Mouse (Mus musculus) hindbrain, embryonic 14.5 days (tissue): ENCODE measurements around the gene Pttg1ip. TPM values are rescaled to one million over a fixed set of nuclear protein-coding genes. Genes with fewer than 3 reads are reported as not detected.

ENCODE experiments used
- ATAC-seq: fragments of 200-750 bp; cut with Nextera tagmentation; 2 replicates; pipeline ENCODE4 v1.8.0; 2017; ENCODE audit warnings: moderate number of reproducible peaks, mild to moderate bottlenecking, moderate TSS enrichment, moderate library complexity; ENCODE audit not compliant: low FRiP score
- DNase-seq: peaks from one replicate; pipeline ENCODE4 v3.0.0-alpha.2; 2015; ENCODE audit warnings: low spot score
- H3K27ac ChIP-seq: fragments of 300-500 bp; sonication (generic); 2 replicates; pipeline ENCODE4 v1.5.1; 2014; ENCODE audit warnings: mild to moderate bottlenecking, moderate library complexity
- H3K27me3 ChIP-seq: fragments of 300-500 bp; sonication (generic); 2 replicates; pipeline ENCODE4 v1.6.1; 2014; ENCODE audit warnings: mild to moderate bottlenecking, low read length, mixed read lengths; ENCODE audit not compliant: control insufficient read depth, insufficient read depth
- H3K36me3 ChIP-seq: fragments of 300-500 bp; sonication (generic); replicated peaks from 2 replicates; pipeline ENCODE4 v1.6.1; 2014; ENCODE audit not compliant: control insufficient read depth, insufficient read depth
- H3K4me1 ChIP-seq: fragments of 300-500 bp; sonication (generic); replicated peaks from 2 replicates; pipeline ENCODE4 v1.6.1; 2014; ENCODE audit warnings: antibody characterized with exemption, low read length, mixed read lengths; ENCODE audit not compliant: control insufficient read depth, insufficient read depth
- H3K4me2 ChIP-seq: fragments of 300-500 bp; sonication (generic); replicated peaks from 2 replicates; pipeline ENCODE4 v1.6.1; 2014; ENCODE audit warnings: mild to moderate bottlenecking, moderate library complexity
- H3K4me3 ChIP-seq: fragments of 300-500 bp; sonication (generic); replicated peaks from 2 replicates; pipeline ENCODE4 v1.5.1; 2014; ENCODE audit warnings: mild to moderate bottlenecking, low read length
- H3K9ac ChIP-seq: fragments of 300-500 bp; sonication (generic); 2 replicates; pipeline ENCODE4 v1.6.1; 2014
- H3K9me3 ChIP-seq: fragments of 300-500 bp; sonication (generic); 2 replicates; pipeline ENCODE4 v1.6.1; 2016; ENCODE audit warnings: low read length; ENCODE audit not compliant: control insufficient read depth
- WGBS: fragments of 180-500 bp; shearing (Covaris S2); extraction: QIAGEN DNeasy Blood & Tissue Kit; methylation state at CpG from one replicate; pipeline ENCODE4 v1.1.7; 2014; 5-methylcytosine and 5-hydroxymethylcytosine counted together
- polyA plus RNA-seq: library from polyadenylated mRNA; unstranded; fragments of >200 nt; fragmentation: Nextera tagmentation; extraction: Ambion mirVana; gene quantifications from 2 replicates; pipeline ENCODE4 v1.2.1, GENCODE M21; 2014

Gene Pttg1ip
- polyA plus RNA-seq = 79.9 and 80.2 TPM in 2 replicates

GRCm38 (mm10) chr10:77581408-77582284 lies at the start of gene Pttg1ip:
TSS of gene Pttg1ip (plus strand) at chr10:77581720.
- peak within 1 kb of the TSS; percentile 76 for H3K4me3 ChIP-seq
- H3K4me1 ChIP-seq = peaks cover 18% of the 10 kb centered on the region
- H3K27ac ChIP-seq = peak within 1 kb of the TSS; percentile 82
- DNase-seq (peak; percentile 99), ATAC-seq (peak; percentile 97)
- no peaks in the 10 kb centered on the region for H3K9me3 ChIP-seq
- H3K27me3 ChIP-seq = no peaks in the 10 kb centered on the region
- H3K36me3 ChIP-seq = no peaks in the 10 kb centered on the region
- under 1% methylated on average over 64 of the region's 64 CpGs for WGBS
- peak within 1 kb of the TSS; percentile 90 for H3K4me2 ChIP-seq
- peak within 1 kb of the TSS; percentile 87 for H3K9ac ChIP-seq

GRCm38 (mm10) chr10:77532020-77532413 lies 49.5 kb upstream of the Pttg1ip start:
- no peaks in the 10 kb centered on the region for H3K27me3 ChIP-seq
- H3K4me1 ChIP-seq = no peaks in the 10 kb centered on the region
- H3K9me3 ChIP-seq = no peaks in the 10 kb centered on the region
- WGBS = 88% methylated on average over 1 of the region's 1 CpGs
- no peak for ATAC-seq
- H3K4me3 ChIP-seq = no peak overlapping the region
- no peak for DNase-seq
- no peak overlapping the region for H3K27ac ChIP-seq
- H3K9ac ChIP-seq = no peak overlapping the region
- H3K36me3 ChIP-seq = no peaks in the 10 kb centered on the region
- no peak overlapping the region for H3K4me2 ChIP-seq

DNA sequence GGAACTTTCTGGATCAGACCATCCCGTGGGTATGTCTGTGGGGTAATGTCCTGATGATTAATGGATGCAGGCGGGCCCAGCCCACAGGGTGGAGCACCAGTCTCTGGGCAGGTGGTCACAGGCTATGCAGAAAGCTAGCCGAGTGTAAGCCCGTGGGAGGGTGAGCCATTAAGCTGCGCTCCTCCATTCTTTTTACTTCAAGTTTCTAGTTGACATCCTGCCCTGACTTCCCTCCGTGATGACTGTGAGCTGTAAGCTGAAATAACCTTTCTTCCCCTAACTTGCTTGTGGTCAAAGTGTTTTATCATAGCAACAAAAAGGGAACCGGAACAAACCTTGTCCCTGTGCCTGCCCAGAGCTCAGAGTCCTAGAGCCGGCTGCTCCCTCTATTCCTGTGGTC lies 44.8 kb upstream of the Pttg1ip start:
- H3K27ac ChIP-seq = no peak overlapping the region
- H3K9ac ChIP-seq = no peak overlapping the region
- no peaks in the 10 kb centered on the region for H3K27me3 ChIP-seq
- H3K4me2 ChIP-seq = no peak overlapping the region
- no peaks in the 10 kb centered on the region for H3K4me1 ChIP-seq
- H3K4me3 ChIP-seq = no peak overlapping the region
- H3K9me3 ChIP-seq = no peaks in the 10 kb centered on the region
- WGBS = 61% methylated on average over 8 of the region's 8 CpGs
- ATAC-seq (no peak), DNase-seq (no peak)
- no peaks in the 10 kb centered on the region for H3K36me3 ChIP-seq

DNA sequence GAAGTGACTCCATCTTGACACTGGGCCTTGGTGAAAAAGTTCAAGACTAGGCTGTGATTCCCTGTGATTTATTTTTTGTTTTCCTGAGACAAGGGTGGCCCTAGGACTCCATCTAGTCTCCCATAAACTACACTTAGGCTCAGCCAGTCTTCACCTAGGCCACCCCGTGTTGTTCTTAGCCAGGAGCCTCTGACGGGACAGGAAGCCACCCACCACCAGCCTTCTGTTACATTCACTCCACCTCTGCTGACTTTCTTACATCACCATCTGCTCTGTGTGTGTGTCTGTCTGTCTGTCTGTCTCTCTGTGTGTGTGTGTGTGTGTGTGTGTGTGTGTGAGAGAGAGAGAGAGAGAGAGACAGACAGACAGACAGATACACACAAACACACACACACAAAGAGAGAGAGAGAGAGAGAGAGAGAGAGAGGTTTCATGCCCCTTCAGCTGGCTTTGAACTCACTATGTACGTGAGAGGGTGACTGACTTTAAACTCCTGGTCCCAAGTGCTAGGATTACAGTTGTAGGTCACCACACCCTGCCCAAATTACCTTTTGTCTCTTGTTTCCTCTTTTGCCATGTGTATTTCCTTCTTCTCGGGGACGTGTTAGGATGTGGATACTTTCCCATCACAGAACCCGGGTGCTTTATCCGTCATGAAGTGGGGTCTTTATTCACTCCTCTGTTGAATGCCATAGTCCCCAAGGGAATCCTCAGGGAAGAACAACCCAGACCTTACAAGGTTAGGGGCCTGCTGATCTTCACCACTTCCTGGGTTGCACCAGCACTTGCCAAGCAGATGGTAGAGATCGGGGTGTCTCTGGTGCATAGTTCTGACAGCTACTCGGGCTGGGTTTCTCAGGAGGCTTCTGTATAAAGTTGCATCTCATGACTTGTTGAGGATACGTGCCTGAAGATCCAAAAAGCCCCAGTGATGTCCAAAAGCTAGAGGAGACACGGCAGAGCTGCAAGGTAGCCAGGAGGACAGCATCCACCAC lies 44.0 kb upstream of the Pttg1ip start:
- WGBS = 85% methylated on average over 11 of the region's 11 CpGs
- ATAC-seq = no peak

GRCm38 (mm10) chr10:77539320-77539945 lies 42.1 kb upstream of the Pttg1ip start:
- Histone ChIP-seq H3K27me3 (no peaks in the 10 kb centered on the region), H3K4me1 (no peaks in the 10 kb centered on the region), H3K36me3 (no peaks in the 10 kb centered on the region), H3K9me3 (no peaks in the 10 kb centered on the region), H3K4me3 (no peak overlapping the region), H3K9ac (no peak overlapping the region), H3K27ac (no peak overlapping the region), H3K4me2 (no peak overlapping the region)
- ATAC-seq (no peak), DNase-seq (no peak)
- WGBS = 87% methylated on average over 7 of the region's 7 CpGs

More for the DNA sequence above, 44.0 kb upstream of the Pttg1ip start:
- H3K36me3 ChIP-seq = no peaks in the 10 kb centered on the region
- H3K4me1 ChIP-seq = no peaks in the 10 kb centered on the region
- no peak overlapping the region for H3K27ac ChIP-seq
- DNase-seq = no peak
- H3K9ac ChIP-seq = no peak overlapping the region
- H3K4me2 ChIP-seq = no peak overlapping the region
- no peak overlapping the region for H3K4me3 ChIP-seq
- no peaks in the 10 kb centered on the region for H3K9me3 ChIP-seq
- no peaks in the 10 kb centered on the region for H3K27me3 ChIP-seq

GRCm38 (mm10) chr10:77540576-77541102 lies 40.9 kb upstream of the Pttg1ip start:
- no peaks in the 10 kb centered on the region for H3K27me3 ChIP-seq
- no peaks in the 10 kb centered on the region for H3K9me3 ChIP-seq
- no peaks in the 10 kb centered on the region for H3K36me3 ChIP-seq
- ATAC-seq = no peak
- no peak overlapping the region for H3K4me2 ChIP-seq
- H3K27ac ChIP-seq = no peak overlapping the region
- DNase-seq = no peak
- H3K4me1 ChIP-seq = no peaks in the 10 kb centered on the region
- no peak overlapping the region for H3K9ac ChIP-seq
- 90% methylated on average over 4 of the region's 4 CpGs for WGBS
- no peak overlapping the region for H3K4me3 ChIP-seq

DNA sequence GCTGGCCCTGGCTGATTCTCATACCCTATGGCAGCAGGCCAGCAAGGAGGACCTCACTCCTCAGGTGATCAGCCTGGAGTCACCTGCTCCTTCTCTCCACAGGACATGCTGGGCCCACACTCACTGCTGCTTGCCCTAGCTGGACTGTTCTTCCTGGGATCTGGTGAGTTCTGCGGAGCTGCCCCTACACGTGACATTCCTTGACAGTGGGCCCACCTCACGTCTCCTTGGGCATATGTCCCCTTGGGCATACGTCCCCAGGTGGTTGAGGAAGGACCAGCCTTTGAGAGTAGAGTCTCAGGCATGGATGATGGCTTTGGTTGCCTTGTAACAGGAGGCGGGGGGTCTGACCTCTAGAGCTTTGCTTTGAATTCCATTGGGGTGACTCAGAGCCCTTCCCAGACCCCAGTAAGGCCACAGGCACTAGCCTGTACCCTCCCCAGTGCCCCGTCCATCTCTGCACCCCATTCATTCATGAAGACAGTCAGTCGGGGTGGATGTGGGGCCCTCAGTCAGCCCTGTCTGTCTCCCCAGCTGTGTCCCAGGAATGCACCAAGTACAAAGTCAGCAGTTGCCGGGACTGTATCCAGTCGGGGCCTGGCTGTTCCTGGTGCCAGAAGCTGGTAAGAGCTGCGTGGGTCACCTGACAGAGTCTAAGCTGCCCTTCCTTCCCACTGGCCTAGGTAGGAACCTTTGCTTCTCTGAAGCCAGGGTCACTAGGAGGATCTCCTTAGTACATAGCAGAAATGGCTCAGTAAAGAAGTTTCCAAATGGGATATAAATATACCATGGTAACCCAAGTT lies 39.5 kb upstream of the Pttg1ip start:
- no peak overlapping the region for H3K4me2 ChIP-seq
- 85% methylated on average over 10 of the region's 10 CpGs for WGBS
- no peak for ATAC-seq

DNA sequence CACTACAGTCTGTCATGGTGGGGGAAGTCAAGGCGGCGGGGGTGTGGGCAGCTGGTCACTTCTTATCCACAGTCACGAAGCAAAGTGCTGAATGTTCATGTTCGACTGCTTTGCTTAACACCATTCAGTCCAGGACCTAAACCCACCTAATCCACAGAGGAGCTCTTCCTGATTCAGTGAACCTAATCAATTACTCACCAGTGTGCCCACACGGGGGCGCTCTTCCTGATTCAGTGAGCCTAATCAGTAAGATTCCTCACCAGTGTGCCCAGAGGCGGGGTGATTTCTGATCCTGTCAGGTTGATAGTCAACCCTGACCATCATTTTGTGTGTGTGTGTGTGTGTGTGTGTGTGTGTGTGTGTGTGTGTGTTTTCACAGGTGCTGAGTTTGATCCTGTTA lies 38.3 kb upstream of the Pttg1ip start:
- no peak for ATAC-seq
- WGBS = 51% methylated on average over 7 of the region's 7 CpGs

More for the DNA sequence above, 39.5 kb upstream of the Pttg1ip start:
- Histone ChIP-seq H3K9ac (no peak overlapping the region), H3K36me3 (no peaks in the 10 kb centered on the region), H3K9me3 (no peaks in the 10 kb centered on the region), H3K4me3 (no peak overlapping the region), H3K27ac (no peak overlapping the region), H3K27me3 (no peaks in the 10 kb centered on the region), H3K4me1 (no peaks in the 10 kb centered on the region)
- DNase-seq = no peak

More for the DNA sequence above, 38.3 kb upstream of the Pttg1ip start:
- H3K4me3 ChIP-seq = no peak overlapping the region
- DNase-seq = no peak
- H3K36me3 ChIP-seq = no peaks in the 10 kb centered on the region
- no peak overlapping the region for H3K9ac ChIP-seq
- H3K9me3 ChIP-seq = no peaks in the 10 kb centered on the region
- H3K4me2 ChIP-seq = no peak overlapping the region
- no peak overlapping the region for H3K27ac ChIP-seq
- H3K4me1 ChIP-seq = no peaks in the 10 kb centered on the region
- no peaks in the 10 kb centered on the region for H3K27me3 ChIP-seq
